Mouse (Mus musculus) forebrain, embryonic 14.5 days (tissue): ENCODE results near the gene Fitm2. TPM values are rescaled to one million over a fixed set of nuclear protein-coding genes. Genes with fewer than 3 reads are reported as not detected.

ENCODE experiments used
- ATAC-seq: fragments of 200-750 bp; cut with Nextera tagmentation; 2 replicates; pipeline ENCODE4 v1.8.0; 2017; ENCODE audit warnings: mild to moderate bottlenecking, moderate library complexity
- DNase-seq: peaks from one replicate; pipeline ENCODE4 v3.0.0-alpha.2; 2015; ENCODE audit warnings: low spot score
- H3K27ac ChIP-seq: fragments of 300-500 bp; sonication (generic); 2 replicates; pipeline ENCODE4 v1.5.1; 2014; ENCODE audit warnings: low read depth, mild to moderate bottlenecking, control low read depth, low read length, moderate library complexity
- H3K27me3 ChIP-seq: fragments of 300-500 bp; sonication (generic); replicated peaks from 2 replicates; pipeline ENCODE4 v1.6.1; 2014; ENCODE audit warnings: low read length, control low read depth, mixed read lengths; ENCODE audit not compliant: control insufficient read depth, insufficient read depth
- H3K36me3 ChIP-seq: fragments of 300-500 bp; sonication (generic); 2 replicates; pipeline ENCODE4 v1.6.1; 2014; ENCODE audit warnings: low read length, control low read depth; ENCODE audit not compliant: control insufficient read depth, insufficient read depth
- H3K4me1 ChIP-seq: fragments of 300-500 bp; sonication (generic); 2 replicates; pipeline ENCODE4 v1.6.1; 2014; ENCODE audit warnings: antibody characterized with exemption, low read length, control low read depth; ENCODE audit not compliant: control insufficient read depth, insufficient read depth
- H3K4me2 ChIP-seq: fragments of 300-500 bp; sonication (generic); 2 replicates; pipeline ENCODE4 v1.6.1; 2014; ENCODE audit warnings: mild to moderate bottlenecking, control low read depth, low read length
- H3K4me3 ChIP-seq: fragments of 300-500 bp; sonication (generic); 2 replicates; pipeline ENCODE4 v1.5.1; 2014; ENCODE audit warnings: low read depth, low read length, control low read depth
- H3K9ac ChIP-seq: fragments of 300-500 bp; sonication (generic); 2 replicates; pipeline ENCODE4 v1.6.1; 2014; ENCODE audit warnings: mild to moderate bottlenecking, low read length, control low read depth, moderate library complexity
- H3K9me3 ChIP-seq: fragments of 300-500 bp; sonication (generic); replicated peaks from 2 replicates; pipeline ENCODE4 v1.6.1; 2016; ENCODE audit warnings: low read length, control low read depth, mixed read lengths; ENCODE audit not compliant: control insufficient read depth
- WGBS: fragments of 180-500 bp; shearing (Covaris S2); extraction: QIAGEN DNeasy Blood & Tissue Kit; methylation state at CpG from one replicate; pipeline ENCODE4 v1.1.7; 2014; 5-methylcytosine and 5-hydroxymethylcytosine counted together
- polyA plus RNA-seq: library from polyadenylated mRNA; unstranded; fragments of >200 nt; fragmentation: Nextera tagmentation; extraction: Ambion mirVana; gene quantifications from 2 replicates; pipeline ENCODE4 v1.2.1, GENCODE M21; 2014

Gene Fitm2
- polyA plus RNA-seq, 1 experiment from 2014 or later: 8.6 TPM

DNA sequence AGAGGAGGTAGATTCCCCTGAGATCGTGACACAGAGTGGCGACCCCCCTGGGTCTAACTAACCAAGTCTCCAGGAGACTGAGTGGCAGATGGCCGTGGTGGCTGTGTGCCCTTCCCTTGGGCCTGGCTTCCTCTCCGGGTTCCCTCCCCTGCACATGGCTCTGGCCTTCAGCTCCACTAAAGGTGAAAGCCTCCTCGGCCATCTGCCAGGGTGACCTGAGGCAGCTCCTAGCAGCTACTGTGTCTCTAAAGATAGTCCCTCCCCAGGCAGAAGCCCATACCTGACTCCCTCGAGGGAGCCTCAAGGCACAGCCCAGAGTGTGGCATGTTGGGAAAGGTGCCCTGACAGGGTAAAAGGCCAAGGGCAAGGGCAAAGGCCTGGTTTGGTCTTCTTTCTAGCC, 28.9 kb downstream of the Fitm2 start:
- Histone ChIP-seq H3K9ac (no peak overlapping the region), H3K27me3 (no peaks in the 10 kb centered on the region), H3K9me3 (no peaks in the 10 kb centered on the region), H3K4me1 (peaks cover 10% of the 10 kb centered on the region), H3K4me3 (no peak overlapping the region), H3K4me2 (no peak overlapping the region), H3K36me3 (peaks cover 19% of the 10 kb centered on the region; the same call in 1 of the 2 replicates), H3K27ac (no peak overlapping the region)
- ATAC-seq (no peak), DNase-seq (no peak)
- WGBS: 92% methylated on average over 6 of the region's 6 CpGs

GRCm38 (mm10) chr2:163439488-163439887, 32.9 kb downstream of the Fitm2 start:
- ATAC-seq: no peak
- WGBS: 80% methylated on average over 1 of the region's 1 CpGs
- Histone ChIP-seq H3K4me3 (peak overlapping the region; percentile 80), H3K27me3 (no peaks in the 10 kb centered on the region), H3K4me2 (peak overlapping the region; percentile 65), H3K4me1 (peaks cover 13% of the 10 kb centered on the region), H3K27ac (no peak overlapping the region), H3K9me3 (no peaks in the 10 kb centered on the region), H3K36me3 (no peaks in the 10 kb centered on the region), H3K9ac (peak overlapping the region; percentile 91)
- DNase-seq: no peak

- H3K4me3 ChIP-seq: peak overlapping the region; percentile 80
- peak overlapping the region; percentile 78 for H3K27ac ChIP-seq
- H3K9ac ChIP-seq: peak overlapping the region; percentile 91
- DNase-seq (peak; percentile 68), ATAC-seq (peak; percentile 70)
- no peaks in the 10 kb centered on the region for H3K27me3 ChIP-seq
- peaks cover 13% of the 10 kb centered on the region for H3K4me1 ChIP-seq
- H3K36me3 ChIP-seq: no peaks in the 10 kb centered on the region
- H3K4me2 ChIP-seq: peak overlapping the region; percentile 65
- 2% methylated on average over 28 of the region's 30 CpGs for WGBS
- H3K9me3 ChIP-seq: no peaks in the 10 kb centered on the region
Observed at GRCm38 (mm10) chr2:163438619-163439451, 33.6 kb downstream of the Fitm2 start.

DNA sequence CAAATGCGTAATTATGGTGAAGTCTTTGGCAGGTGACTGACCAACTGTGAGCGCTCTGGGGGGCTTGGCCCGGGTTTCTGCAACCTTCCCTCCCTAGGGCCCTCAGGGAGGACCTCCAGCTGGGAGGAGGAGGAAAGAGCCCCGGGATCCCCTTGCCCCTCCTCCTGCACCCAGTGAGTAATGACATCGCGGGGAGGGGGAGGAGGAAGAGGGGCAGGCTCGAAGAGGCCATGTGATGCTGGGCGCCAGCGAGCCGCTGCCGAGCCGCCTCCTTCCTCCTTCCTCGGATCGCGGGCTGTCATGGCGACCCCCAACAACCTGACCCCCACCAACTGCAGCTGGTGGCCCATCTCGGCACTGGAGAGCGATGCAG, 34.2 kb downstream of the Fitm2 start, which contains the start of gene Gdap1l1:
TSS of gene Gdap1l1 (plus strand) at position 231 of the 373 bp plus-strand sequence.
- Histone ChIP-seq H3K4me2 (peak within 1 kb of the TSS; percentile 65), H3K9me3 (no peaks in the 10 kb centered on the region), H3K4me3 (peak within 1 kb of the TSS; percentile 80), H3K4me1 (peaks cover 13% of the 10 kb centered on the region), H3K27me3 (no peaks in the 10 kb centered on the region), H3K9ac (peak within 1 kb of the TSS; percentile 91), H3K27ac (peak within 1 kb of the TSS; percentile 78), H3K36me3 (no peaks in the 10 kb centered on the region)
- 0% methylated on average over 14 of the region's 18 CpGs for WGBS
- ATAC-seq (peak; percentile 90), DNase-seq (peak; percentile 87)

GRCm38 (mm10) chr2:163437800-163438199, 34.6 kb downstream of the Fitm2 start:
- H3K9me3 ChIP-seq: no peaks in the 10 kb centered on the region
- H3K36me3 ChIP-seq: no peaks in the 10 kb centered on the region
- H3K4me3 ChIP-seq: peak overlapping the region; percentile 80
- no peak overlapping the region for H3K27ac ChIP-seq
- peak overlapping the region; percentile 65 for H3K4me2 ChIP-seq
- no peak for ATAC-seq
- H3K27me3 ChIP-seq: no peaks in the 10 kb centered on the region
- H3K9ac ChIP-seq: peak overlapping the region; percentile 91
- WGBS: 34% methylated on average over 4 of the region's 4 CpGs
- no peak for DNase-seq
- H3K4me1 ChIP-seq: peaks cover 13% of the 10 kb centered on the region

DNA sequence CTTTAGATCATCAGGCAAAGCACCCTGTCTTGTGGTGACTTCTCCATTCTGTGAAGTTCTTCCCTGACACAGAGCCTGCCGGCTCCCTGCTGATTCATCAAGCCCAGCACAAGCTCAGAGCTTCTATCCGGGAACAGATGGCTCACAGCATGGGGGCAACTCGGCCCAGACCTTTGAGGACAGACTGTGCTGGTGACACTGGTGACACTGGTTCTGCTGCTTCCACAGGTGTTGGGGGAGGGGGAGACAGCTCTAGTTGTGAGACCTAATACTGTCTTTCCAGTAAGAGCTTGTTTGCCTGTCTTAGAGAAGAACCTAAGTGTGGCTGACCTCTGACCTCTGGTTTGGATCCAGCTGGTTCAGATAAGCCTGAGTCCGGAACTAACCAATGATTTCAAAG, 38.5 kb downstream of the Fitm2 start:
- no peak for DNase-seq
- H3K9ac ChIP-seq: no peak overlapping the region
- no peak for ATAC-seq
- 34% methylated on average over 4 of the region's 4 CpGs for WGBS
- H3K9me3 ChIP-seq: no peaks in the 10 kb centered on the region
- H3K27me3 ChIP-seq: no peaks in the 10 kb centered on the region
- no peak overlapping the region for H3K4me3 ChIP-seq
- no peak overlapping the region for H3K27ac ChIP-seq
- H3K36me3 ChIP-seq: no peaks in the 10 kb centered on the region
- H3K4me1 ChIP-seq: peaks cover 4% of the 10 kb centered on the region; the same call in 1 of the 2 replicates
- no peak overlapping the region for H3K4me2 ChIP-seq

GRCm38 (mm10) chr2:163431289-163431688, 41.1 kb downstream of the Fitm2 start:
- no peaks in the 10 kb centered on the region for H3K9me3 ChIP-seq
- no peak overlapping the region for H3K4me3 ChIP-seq
- no peaks in the 10 kb centered on the region for H3K4me1 ChIP-seq
- no peaks in the 10 kb centered on the region for H3K36me3 ChIP-seq
- DNase-seq (no peak), ATAC-seq (no peak)
- H3K27me3 ChIP-seq: no peaks in the 10 kb centered on the region
- H3K27ac ChIP-seq: no peak overlapping the region
- H3K4me2 ChIP-seq: no peak overlapping the region
- H3K9ac ChIP-seq: no peak overlapping the region
- WGBS: 87% methylated on average over 9 of the region's 9 CpGs

DNA sequence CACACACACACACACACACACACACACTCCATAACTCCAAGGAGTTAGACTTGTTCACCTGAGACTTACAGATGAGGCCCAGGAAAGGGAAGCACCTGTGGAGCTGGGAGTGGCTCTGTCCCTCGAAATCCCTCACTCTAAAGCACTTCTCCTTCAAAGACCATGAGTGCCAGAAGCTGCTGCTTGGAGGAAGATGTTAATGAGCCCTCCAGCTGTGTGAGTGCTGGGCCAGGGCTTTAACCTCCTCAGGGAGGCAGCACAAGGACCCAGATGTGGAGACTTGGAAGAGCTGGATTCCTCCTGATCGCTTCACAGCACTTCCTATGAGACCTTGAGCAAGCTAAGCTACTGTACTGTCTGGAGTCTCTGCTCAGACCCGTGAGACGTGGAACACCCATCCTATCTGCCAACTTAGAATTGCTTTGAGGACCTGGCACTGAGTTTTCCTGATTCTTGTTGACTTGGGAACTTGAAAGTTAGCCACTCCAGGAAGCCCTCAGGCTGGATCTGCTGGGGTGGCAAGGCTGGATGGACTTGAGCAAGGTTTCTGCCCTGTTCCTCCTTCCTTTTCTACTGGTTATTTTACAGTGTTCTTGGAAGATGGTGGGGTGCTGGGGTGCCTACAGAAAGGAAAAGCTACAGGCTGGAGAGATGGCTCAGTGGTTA, 44.0 kb downstream of the Fitm2 start:
- ATAC-seq: no peak
- Histone ChIP-seq H3K4me2 (no peak overlapping the region), H3K4me1 (no peaks in the 10 kb centered on the region), H3K4me3 (no peak overlapping the region), H3K36me3 (no peaks in the 10 kb centered on the region), H3K27ac (no peak overlapping the region), H3K9me3 (no peaks in the 10 kb centered on the region), H3K9ac (no peak overlapping the region), H3K27me3 (no peaks in the 10 kb centered on the region)
- 58% methylated on average over 4 of the region's 4 CpGs for whole genome bisulfite sequencing
- no peak for DNase-seq

DNA sequence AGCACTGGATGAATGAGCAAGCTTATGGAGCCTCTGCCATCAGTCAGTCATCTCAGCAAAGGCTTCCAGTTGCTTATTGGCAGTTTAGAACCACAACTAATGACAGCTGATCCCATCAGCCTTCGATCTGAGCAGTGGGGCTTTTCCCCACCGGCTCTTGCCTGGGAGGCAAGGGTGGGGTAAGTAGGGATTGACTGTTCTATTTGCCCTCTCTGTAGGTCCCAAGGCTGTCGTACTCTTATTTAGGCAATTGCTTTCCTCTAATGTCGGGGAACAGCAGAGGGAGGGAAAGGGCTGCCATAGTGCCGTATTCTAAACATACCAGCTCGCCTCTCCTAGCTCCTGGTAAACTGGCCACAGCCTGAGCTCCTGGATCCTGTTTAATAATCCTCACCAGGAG, 47.8 kb downstream of the Fitm2 start, which contains the start of gene Oser1:
TSS of gene Oser1 (minus strand) at position 101 of the 400 bp plus-strand sequence.
- H3K4me1 ChIP-seq: peaks cover 8% of the 10 kb centered on the region; the same call in 1 of the 2 replicates
- DNase-seq: no peak

More for the DNA sequence above, 47.8 kb downstream of the Fitm2 start, which contains the start of gene Oser1:
- Histone ChIP-seq H3K9ac (no peak within 1 kb of the TSS), H3K4me3 (no peak within 1 kb of the TSS), H3K27me3 (no peaks in the 10 kb centered on the region), H3K36me3 (0 out of 2 replicates have a peak, but pooled peaks cover 3% of the 10 kb centered on the region), H3K9me3 (no peaks in the 10 kb centered on the region), H3K27ac (no peak within 1 kb of the TSS), H3K4me2 (no peak within 1 kb of the TSS)
- WGBS: 89% methylated on average over 6 of the region's 6 CpGs
- ATAC-seq: no peak
